Mouse (Mus musculus) brain, embryonic 14.5 days (tissue): Measurements from ENCODE around the gene Trim14. TPM values are rescaled to one million over a fixed set of nuclear protein-coding genes. Genes with fewer than 3 reads are reported as not detected.

Experiments
- DNase-seq: peaks from one replicate; pipeline ENCODE4 v3.0.0-alpha.2; 2011; ENCODE audit warnings: low read depth
- CTCF ChIP-seq: fragments of 200-500 bp; IDR thresholded peaks from 2 replicates; pipeline ENCODE4 v1.5.1; 2012; ENCODE audit warnings: inconsistent platforms, mild to moderate bottlenecking, moderate library complexity, borderline replicate concordance; ENCODE audit not compliant: insufficient read depth, insufficient read length; ENCODE audit errors: extremely low read depth
- POLR2A ChIP-seq: fragments of 200-500 bp; IDR thresholded peaks from 2 replicates; pipeline ENCODE4 v1.6.1; 2012; ENCODE audit warnings: mild to moderate bottlenecking, inconsistent platforms, borderline replicate concordance; ENCODE audit not compliant: poor library complexity, insufficient read depth, insufficient read length, severe bottlenecking; ENCODE audit errors: extremely low read depth
- polyA plus RNA-seq: library from polyadenylated mRNA; depleted of rRNA; stranded (reverse); fragments of >200 nt; gene quantifications from 2 replicates; pipeline ENCODE4 v1.2.3, GENCODE M21; 2012; rRNA removed

The Trim14 gene
- polyA plus RNA-seq, 1 experiment: 0.82 TPM

GRCm38 (mm10) chr4:46445237-46445945, 90.5 kb downstream of the Trim14 start:
- no peak for TF ChIP-seq POLR2A
- TF ChIP-seq CTCF: no peak
- DNase-seq: no peak

Other genes with a start within 250 kb of the Trim14 start
- 0.03 TPM in 1 of 2 replicates, not detected in the other for gene Foxe1, start 192.5 kb downstream of the Trim14 start, polyA plus RNA-seq
- gene Trmo, start 146.7 kb downstream of the Trim14 start, polyA plus RNA-seq: 8.1 and 9.8 TPM in 2 replicates
- 0.08 and 0.30 TPM in 2 replicates for gene Hemgn, start 122.6 kb downstream of the Trim14 start, polyA plus RNA-seq
- gene Anp32b, start 85.2 kb downstream of the Trim14 start, polyA plus RNA-seq: 28.6 and 65.2 TPM in 2 replicates
- gene Nans, start 46.9 kb downstream of the Trim14 start, polyA plus RNA-seq: 63.7 and 64.8 TPM in 2 replicates
- 7.7 and 13.2 TPM in 2 replicates for gene Coro2a, start 66.1 kb upstream of the Trim14 start, polyA plus RNA-seq
- gene Tbc1d2, start 114.1 kb upstream of the Trim14 start, polyA plus RNA-seq: 1.3 and 1.4 TPM in 2 replicates